8 mouse cellular contexts compared by ENCODE assay signal in genomic region chr9:41229225-41229582, GRCm38 (mm10).
A peak's percentile ranks its signal among the peaks of the same experiment; 100 is the strongest.
DNase-seq lines count a peak whose midpoint lies in the region; ATAC-seq and TF ChIP-seq lines count a peak whose summit lies in the region.

No protein-coding gene starts in this region.

- peak overlapping the region; percentile 56 for H3K4me2 ChIP-seq in limb, embryonic 12.5 days

- no peaks in the 10 kb centered on the region for H3K9me3 ChIP-seq in megakaryocyte, embryonic 14.5 days
- no peaks in the 10 kb centered on the region for H3K9me3 ChIP-seq in limb, embryonic 12.5 days

- no peak for TF ChIP-seq POLR2A in cerebellum, adult 2 months (IDR thresholded peaks at IDR 0.05; ENCODE audit: borderline replicate concordance, insufficient read depth, low read length)
- TF ChIP-seq POLR2A in olfactory bulb, adult 2 months (IDR thresholded peaks at IDR 0.05; ENCODE audit: insufficient read depth, low read depth, low read length): no peak

- no peak for DNase-seq in cerebellum, adult 2 months
- DNase-seq in cerebellum, adult 8-10 months: no peak
- no peak for DNase-seq in B cell, adult 2 months
- no peak for DNase-seq in right cerebral cortex, postnatal 36 days (ENCODE audit: low spot score in 2 of 2)

- H3K4me3 ChIP-seq in cerebellum, adult 2 months (replicated peaks; ENCODE audit: insufficient read depth, low read depth, low read length): peak overlapping the region; percentile 60
- H3K4me3 ChIP-seq in megakaryocyte, embryonic 14.5 days (replicated peaks): peak overlapping the region; percentile 89
- H3K4me3 ChIP-seq in limb, embryonic 12.5 days (replicated peaks): peak overlapping the region; percentile 34
- H3K4me3 ChIP-seq in olfactory bulb, adult 2 months (ENCODE audit: insufficient read depth, low read depth, low read length): peak overlapping the region; percentile 48

- ATAC-seq in megakaryocyte, adult 5-6 weeks (ENCODE audit: poor library complexity, severe bottlenecking): no peak
- ATAC-seq in limb, embryonic 12.5 days (ENCODE audit: insufficient number of reproducible peaks, insufficient read depth, low FRiP score, low TSS enrichment, low read depth): no peak

- H3K4me1 ChIP-seq in cerebellum, adult 2 months (ENCODE audit: control insufficient read depth, insufficient read depth, low read length): no peaks in the 10 kb centered on the region; the same call in 1 of the 2 replicates
- peaks cover 11% of the 10 kb centered on the region for H3K4me1 ChIP-seq in megakaryocyte, embryonic 14.5 days
- H3K4me1 ChIP-seq in limb, embryonic 12.5 days (replicated peaks): peaks cover 25% of the 10 kb centered on the region
- H3K4me1 ChIP-seq in olfactory bulb, adult 2 months (ENCODE audit: control insufficient read depth, insufficient read depth, low read length): peaks cover 4% of the 10 kb centered on the region

- TF ChIP-seq CTCF in cerebellum, adult 2 months (IDR thresholded peaks at IDR 0.05; ENCODE audit: borderline replicate concordance, insufficient read depth, low read depth, low read length): no peak
- no peak for TF ChIP-seq CTCF in olfactory bulb, adult 2 months (IDR thresholded peaks at IDR 0.05; ENCODE audit: insufficient read depth, low read depth, low read length)

- no peak overlapping the region for H3K27ac ChIP-seq in cerebellum, adult 2 months (ENCODE audit: insufficient read depth, low read length)
- peak overlapping the region; percentile 96 for H3K27ac ChIP-seq in limb, embryonic 12.5 days
- peak overlapping the region; percentile 14; the same call in 1 of the 2 replicates for H3K27ac ChIP-seq in olfactory bulb, adult 2 months (ENCODE audit: insufficient read depth, low read depth, low read length)

- H3K9ac ChIP-seq in limb, embryonic 12.5 days (replicated peaks): peak overlapping the region; percentile 67

- H3K27me3 ChIP-seq in cerebellum, adult 2 months (ENCODE audit: control insufficient read depth, insufficient read depth, low read length): no peaks in the 10 kb centered on the region; the same call in 1 of the 2 replicates
- H3K27me3 ChIP-seq in megakaryocyte, embryonic 14.5 days (replicated peaks): peaks cover 27% of the 10 kb centered on the region
- H3K27me3 ChIP-seq in limb, embryonic 12.5 days: no peaks in the 10 kb centered on the region

- WGBS in cerebellum, adult 2 months: 34% methylated on average over 5 of the region's 5 CpGs
- 5% methylated on average over 5 of the region's 5 CpGs for WGBS in limb, embryonic 12.5 days
- 29% methylated on average over 5 of the region's 5 CpGs for WGBS in olfactory bulb, adult 2 months

- no peaks in the 10 kb centered on the region for H3K36me3 ChIP-seq in megakaryocyte, embryonic 14.5 days (replicated peaks; ENCODE audit: low read length)
- H3K36me3 ChIP-seq in limb, embryonic 12.5 days: no peaks in the 10 kb centered on the region

Comparison
In these comparisons a context has a peak if more than half of its experiments do, and no peak if none do; other contexts are left out.
1. H3K4me3 ChIP-seq: peak in every context shown above with its lines; median percentile 89 in megakaryocyte, embryonic 14.5 days; 60 in cerebellum, adult 2 months; 48 in olfactory bulb, adult 2 months; 34 in limb, embryonic 12.5 days.